Mouse (Mus musculus) kidney, embryonic 15.5 days (tissue): Measurements from ENCODE around the gene Grap. TPM values are rescaled to one million over a fixed set of nuclear protein-coding genes. Genes with fewer than 3 reads are reported as not detected.

Experiments
- ATAC-seq: fragments of 200-750 bp; cut with Nextera tagmentation; replicated peaks from 2 replicates; pipeline ENCODE4 v1.8.0; 2017; ENCODE audit warnings: moderate TSS enrichment; ENCODE audit not compliant: low FRiP score
- H3K27ac ChIP-seq: fragments of 300-500 bp; sonication (generic); 2 replicates; pipeline ENCODE4 v1.5.1; 2015; ENCODE audit warnings: mild to moderate bottlenecking, inconsistent platforms
- H3K27me3 ChIP-seq: fragments of 300-500 bp; sonication (generic); 2 replicates; pipeline ENCODE4 v1.6.1; 2015; ENCODE audit warnings: inconsistent platforms
- H3K36me3 ChIP-seq: fragments of 300-500 bp; sonication (generic); 2 replicates; pipeline ENCODE4 v1.6.1; 2015; ENCODE audit warnings: inconsistent platforms
- H3K4me1 ChIP-seq: fragments of 300-500 bp; sonication (generic); 2 replicates; pipeline ENCODE4 v1.6.1; 2015; ENCODE audit warnings: inconsistent platforms
- H3K4me2 ChIP-seq: fragments of 300-500 bp; sonication (generic); 2 replicates; pipeline ENCODE4 v1.6.1; 2015; ENCODE audit warnings: moderate library complexity, mild to moderate bottlenecking, inconsistent platforms
- H3K4me3 ChIP-seq: fragments of 300-500 bp; sonication (generic); replicated peaks from 2 replicates; pipeline ENCODE4 v1.5.1; 2015; ENCODE audit warnings: mild to moderate bottlenecking, inconsistent platforms
- H3K9ac ChIP-seq: fragments of 300-500 bp; sonication (generic); 2 replicates; pipeline ENCODE4 v1.6.1; 2015; ENCODE audit warnings: mild to moderate bottlenecking, inconsistent platforms
- H3K9me3 ChIP-seq: fragments of 300-500 bp; sonication (generic); replicated peaks from 2 replicates; pipeline ENCODE4 v1.6.1; 2016; ENCODE audit warnings: inconsistent platforms
- WGBS: fragments of 180-500 bp; shearing (Covaris S2); methylation state at CpG from one replicate; pipeline ENCODE4 v1.1.7; 2015; ENCODE audit warnings: mixed read lengths; 5-methylcytosine and 5-hydroxymethylcytosine counted together
- polyA plus RNA-seq: library from polyadenylated mRNA; unstranded; fragments of >200 nt; fragmentation: Nextera tagmentation; extraction: Ambion mirVana; gene quantifications from 2 replicates; pipeline ENCODE4 v1.2.1, GENCODE M21; 2015

The Grap gene
- polyA plus RNA-seq, 1 experiment from 2014 or later = 13.0 TPM

DNA sequence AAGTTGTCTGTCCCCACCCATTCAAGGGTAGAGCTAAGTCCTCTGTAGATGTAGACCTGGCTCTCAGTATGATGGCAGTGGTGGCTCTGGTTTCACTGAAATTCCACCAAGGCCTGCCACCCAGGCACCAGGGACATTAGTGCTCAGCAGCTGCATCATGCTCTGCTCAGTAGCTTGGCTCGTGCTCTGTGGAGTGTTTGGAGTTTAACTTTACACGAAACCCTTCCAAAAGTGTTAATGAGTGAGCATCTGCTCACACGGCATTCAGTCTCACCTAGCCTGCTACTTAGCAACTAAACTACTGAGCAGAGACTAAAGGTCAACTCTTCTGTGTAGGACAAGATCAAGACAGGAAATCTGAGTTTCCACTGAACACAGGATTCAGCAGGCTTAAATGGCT, 67.6 kb downstream of the Grap start, which contains the start of gene Slc5a10:
Slc5a10 (minus strand) TSS at position 191 of the 400 bp plus-strand sequence.
- 64% methylated on average over 3 of the region's 3 CpGs for WGBS
- H3K27me3 ChIP-seq = no peaks in the 10 kb centered on the region
- no peak within 1 kb of the TSS for H3K4me2 ChIP-seq
- no peak for ATAC-seq
- no peaks in the 10 kb centered on the region for H3K9me3 ChIP-seq
- H3K36me3 ChIP-seq = no peaks in the 10 kb centered on the region
- H3K4me1 ChIP-seq = peaks cover 8% of the 10 kb centered on the region; the same call in 1 of the 2 replicates
- 0 out of 2 replicates have a peak within 1 kb of the TSS, but pooled peaks have one; percentile 45 for H3K27ac ChIP-seq
- no peak within 1 kb of the TSS for H3K9ac ChIP-seq
- no peak within 1 kb of the TSS for H3K4me3 ChIP-seq

DNA sequence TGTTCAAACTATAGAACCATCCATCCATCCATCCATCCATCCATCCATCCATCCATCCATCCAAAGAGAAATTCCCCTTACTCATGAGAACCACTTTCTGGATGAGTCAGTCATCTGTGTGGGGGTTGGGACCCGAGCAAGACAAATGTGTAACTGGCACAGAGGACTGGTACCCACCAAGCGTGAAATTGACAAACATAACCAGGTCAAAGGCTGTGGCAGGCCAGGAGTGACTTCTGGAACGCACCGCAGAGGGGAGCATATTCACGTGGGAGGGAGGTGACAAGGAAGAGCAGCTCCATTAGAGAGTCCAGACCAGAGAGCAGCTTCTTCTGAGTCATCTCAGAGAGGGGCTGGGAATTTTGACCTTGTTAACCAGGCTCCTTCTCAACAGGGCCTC, 69.0 kb downstream of the Grap start:
- 0 out of 2 replicates have a peak overlapping the region, but pooled peaks have one; percentile 22 for H3K27ac ChIP-seq
- no peaks in the 10 kb centered on the region for H3K27me3 ChIP-seq
- H3K4me1 ChIP-seq = peaks cover 8% of the 10 kb centered on the region; the same call in 1 of the 2 replicates
- H3K36me3 ChIP-seq = peaks cover 9% of the 10 kb centered on the region; the same call in 1 of the 2 replicates
- H3K9me3 ChIP-seq = no peaks in the 10 kb centered on the region
- ATAC-seq = peak; percentile 44
- H3K9ac ChIP-seq = no peak overlapping the region
- 51% methylated on average over 5 of the region's 5 CpGs for WGBS
- no peak overlapping the region for H3K4me2 ChIP-seq
- no peak overlapping the region for H3K4me3 ChIP-seq

Other genes starting within 250 kb of the Grap start
- 0.30 and 1.1 TPM in 2 replicates for gene Rnf112, start 199.1 kb upstream of the Grap start, polyA plus RNA-seq
- gene Mfap4, start 167.8 kb upstream of the Grap start, polyA plus RNA-seq = 141 and 161 TPM in 2 replicates
- 54.1 and 63.6 TPM in 2 replicates for gene Mapk7, start 158.9 kb upstream of the Grap start, polyA plus RNA-seq
- 42.6 and 45.2 TPM in 2 replicates for gene B9d1, start 148.1 kb upstream of the Grap start, polyA plus RNA-seq
- gene Epn2, start 73.6 kb upstream of the Grap start, polyA plus RNA-seq = 22.1 and 25.5 TPM in 2 replicates
- gene Fam83g, start 30.8 kb downstream of the Grap start, polyA plus RNA-seq = 2.2 and 2.8 TPM in 2 replicates
- gene Slc5a10, start 67.6 kb downstream of the Grap start, polyA plus RNA-seq = 0.45 TPM in 2 replicates
- 33.6 and 33.7 TPM in 2 replicates for gene Prpsap2, start 108.8 kb downstream of the Grap start, polyA plus RNA-seq
- gene Ulk2, start 201.8 kb downstream of the Grap start, polyA plus RNA-seq = 10.6 and 12.4 TPM in 2 replicates